Mouse (Mus musculus): ENCODE results near the gene Cnksr1.

Cnksr1 gene

DNA sequence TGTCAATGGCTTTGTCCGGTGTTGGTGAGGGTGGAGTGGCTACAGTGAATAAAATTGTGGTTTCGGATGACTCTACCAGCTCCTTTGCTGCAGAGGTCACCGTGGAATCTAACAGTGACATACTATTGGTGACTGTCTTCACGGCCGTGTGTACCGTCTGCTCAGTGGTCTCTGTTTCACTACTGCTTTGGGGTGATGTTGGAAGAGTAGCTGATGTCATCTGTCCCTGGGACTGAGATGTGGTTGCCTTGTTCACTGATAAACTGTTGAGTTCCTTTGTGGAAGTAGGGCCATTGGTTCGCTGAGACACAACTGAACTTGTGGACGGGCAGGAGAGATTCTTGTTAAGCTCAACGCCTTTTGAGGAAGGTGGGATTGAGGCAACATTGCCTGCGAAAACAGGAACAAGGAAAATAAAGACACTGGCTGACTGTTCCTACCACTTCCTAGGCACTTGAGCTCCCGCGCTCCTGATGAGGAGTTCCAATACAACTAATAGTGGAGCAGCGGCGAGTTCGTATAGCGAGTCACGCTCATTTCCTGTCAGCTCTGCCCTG lies 34.8 kb downstream of the Cnksr1 start:
- no peak for DNase-seq (ENCODE audit: low read depth, low spot score)

DNA sequence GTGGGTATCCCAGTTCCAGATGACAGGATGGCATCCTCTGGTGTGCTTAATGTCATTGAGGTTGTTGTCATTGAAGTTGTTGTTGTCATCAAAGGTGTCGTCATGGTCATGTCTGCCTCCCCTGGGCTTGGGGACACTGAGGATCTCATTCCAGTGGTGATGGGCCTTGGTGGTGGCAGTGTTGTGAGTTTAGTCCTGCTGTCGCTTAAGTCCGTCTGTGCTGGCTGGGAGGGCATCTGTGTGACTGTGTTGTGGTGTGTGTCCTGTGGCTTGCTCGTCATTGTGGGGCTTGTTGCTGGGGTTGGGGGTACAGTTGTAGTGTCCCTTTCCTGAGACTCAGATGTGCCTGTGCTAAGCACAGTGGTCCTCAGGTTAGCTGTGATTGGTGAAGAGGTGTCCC lies 35.3 kb downstream of the Cnksr1 start, which contains the start of gene Gm7534:
TSS of gene Gm7534 (minus strand) at position 101 of the 400 bp plus-strand sequence.
- DNase-seq (ENCODE audit: low read depth, low spot score) = no peak

DNA sequence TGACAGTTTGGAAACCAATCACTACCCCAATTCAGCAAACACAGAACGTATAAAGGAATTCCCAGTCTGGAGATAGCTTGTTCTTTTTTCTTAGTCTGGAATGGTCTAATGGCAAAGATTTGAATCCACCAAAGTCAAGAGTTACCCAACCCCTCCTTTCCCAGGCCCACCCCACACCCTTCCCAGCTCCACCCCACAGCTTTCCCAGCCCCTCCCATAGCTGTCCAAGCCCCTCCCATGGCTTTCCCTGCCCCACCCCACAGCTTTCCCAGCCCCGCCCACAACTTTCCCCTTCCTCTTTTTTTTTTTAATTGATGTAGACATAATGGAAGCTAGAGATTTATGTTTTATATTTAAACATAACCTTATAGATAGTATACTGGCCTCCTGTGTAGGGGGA lies 38.8 kb downstream of the Cnksr1 start:
- DNase-seq (ENCODE audit: low read depth, low spot score) = peak; percentile 49

DNA sequence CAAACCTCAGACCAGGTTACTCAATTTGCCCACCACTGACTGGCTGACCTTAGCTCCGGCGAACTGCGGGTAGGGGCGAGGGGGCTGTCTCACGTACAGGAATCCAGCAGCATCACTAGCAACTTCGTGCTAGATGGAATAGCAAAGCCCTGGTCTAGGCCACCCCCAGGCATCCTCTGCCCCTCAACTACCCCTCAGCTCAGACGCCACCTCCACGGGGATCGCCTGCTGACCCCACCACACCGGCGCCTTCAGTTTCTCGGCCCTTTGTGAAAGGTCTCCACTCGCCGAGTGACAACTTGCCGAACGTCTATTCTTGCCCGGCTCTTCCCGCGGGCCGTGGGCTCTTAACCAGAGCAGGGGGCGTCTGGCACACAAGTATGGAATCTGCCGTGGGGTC lies 51.9 kb downstream of the Cnksr1 start:
- no peak for DNase-seq (ENCODE audit: low read depth, low spot score)

DNA sequence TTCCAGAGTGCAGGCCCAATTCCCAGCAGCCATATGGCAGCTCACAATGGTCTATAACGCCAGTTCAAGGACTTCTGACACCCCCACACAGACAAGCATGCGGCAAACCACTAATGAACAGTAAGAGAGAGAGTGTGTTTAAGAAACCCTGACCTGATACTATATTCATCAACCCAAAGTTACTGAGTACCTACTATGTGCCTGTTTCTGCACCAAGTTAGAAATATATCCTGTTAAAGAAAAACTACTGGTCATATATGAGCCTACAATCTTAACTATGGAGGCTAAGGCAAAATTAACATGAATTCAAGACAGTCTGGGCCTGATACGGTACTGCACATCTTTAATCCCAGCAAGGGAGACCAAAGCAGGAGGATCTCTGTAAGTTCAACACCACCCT lies 52.6 kb downstream of the Cnksr1 start:
- no peak for DNase-seq (ENCODE audit: low read depth, low spot score)

DNA sequence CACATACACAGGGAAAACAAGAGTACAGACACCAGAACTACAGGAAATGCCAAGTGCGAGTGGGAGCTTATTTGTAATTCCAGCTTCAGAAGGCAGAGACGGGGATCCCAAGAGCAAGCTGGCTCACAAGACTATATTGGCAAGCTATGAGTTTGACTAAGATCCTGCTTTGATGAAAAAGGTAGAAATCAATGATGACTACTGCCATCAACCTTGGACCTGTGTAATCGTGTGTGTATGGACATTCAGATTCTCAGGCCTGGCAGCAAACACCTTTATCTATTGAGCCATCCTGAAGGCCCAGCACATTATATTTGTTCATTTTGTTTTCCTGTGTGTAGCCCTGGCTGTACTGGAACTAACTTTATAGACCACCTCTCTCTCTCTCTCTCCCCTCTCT lies 54.5 kb downstream of the Cnksr1 start:
- no peak for DNase-seq (ENCODE audit: low read depth, low spot score)

DNA sequence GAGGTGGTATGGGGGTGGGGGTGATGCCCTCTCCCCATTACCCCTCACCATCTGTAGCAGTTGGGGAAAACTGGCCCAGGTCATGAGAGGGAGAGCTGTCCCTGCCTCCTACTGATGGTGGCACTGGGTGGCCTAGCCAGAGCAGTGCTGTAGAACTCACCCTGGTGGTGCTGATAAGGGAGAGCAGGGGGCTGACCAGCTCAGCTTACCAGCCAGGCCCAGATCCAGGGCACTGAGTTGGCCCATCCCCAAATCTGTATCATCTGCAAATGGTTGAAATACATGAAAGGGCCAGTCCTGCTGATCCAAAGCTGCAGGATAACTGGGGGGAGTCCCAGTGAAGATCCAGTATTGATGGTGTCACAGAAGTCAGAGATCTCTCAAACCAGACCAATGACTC lies 56.4 kb downstream of the Cnksr1 start:
- DNase-seq (ENCODE audit: low read depth, low spot score) = no peak

DNA sequence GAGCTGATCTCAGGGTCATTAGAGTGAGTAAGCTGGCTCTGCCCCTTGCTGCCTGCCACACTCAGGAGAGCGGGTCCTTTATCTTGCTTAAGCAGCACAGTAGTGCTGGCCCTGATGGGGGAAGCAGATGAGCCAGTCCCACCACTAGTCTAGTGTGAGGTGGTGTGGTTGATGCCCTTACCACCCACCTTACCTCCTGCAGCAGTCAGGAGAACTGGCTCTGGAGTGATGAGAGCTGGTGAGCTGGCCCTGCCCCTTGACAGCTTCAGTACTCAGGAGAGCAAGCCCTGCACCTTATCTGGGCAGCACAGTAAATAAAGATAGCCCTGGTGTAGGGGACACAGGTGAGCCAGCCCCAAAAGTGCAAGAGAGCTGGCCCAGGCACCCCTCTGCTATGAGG lies 57.1 kb downstream of the Cnksr1 start:
- DNase-seq (ENCODE audit: low read depth, low spot score) = no peak
